Mouse (Mus musculus) small intestine, adult 2 months (tissue): ENCODE results near the gene Acot2.

Source experiments
- CTCF ChIP-seq: fragments of 200-500 bp; IDR thresholded peaks from 2 replicates; pipeline ENCODE4 v1.5.1; 2012; ENCODE audit warnings: low read depth, mild to moderate bottlenecking, control low read depth, inconsistent platforms, low read length, moderate library complexity, mixed read lengths; ENCODE audit not compliant: insufficient replicate concordance, insufficient read length; ENCODE audit errors: extremely low read depth
- POLR2A ChIP-seq: fragments of 200-500 bp; IDR thresholded peaks from 2 replicates; pipeline ENCODE4 v1.6.1; 2012; ENCODE audit warnings: low read depth, mild to moderate bottlenecking, control low read depth, inconsistent platforms, low read length, moderate library complexity

DNA sequence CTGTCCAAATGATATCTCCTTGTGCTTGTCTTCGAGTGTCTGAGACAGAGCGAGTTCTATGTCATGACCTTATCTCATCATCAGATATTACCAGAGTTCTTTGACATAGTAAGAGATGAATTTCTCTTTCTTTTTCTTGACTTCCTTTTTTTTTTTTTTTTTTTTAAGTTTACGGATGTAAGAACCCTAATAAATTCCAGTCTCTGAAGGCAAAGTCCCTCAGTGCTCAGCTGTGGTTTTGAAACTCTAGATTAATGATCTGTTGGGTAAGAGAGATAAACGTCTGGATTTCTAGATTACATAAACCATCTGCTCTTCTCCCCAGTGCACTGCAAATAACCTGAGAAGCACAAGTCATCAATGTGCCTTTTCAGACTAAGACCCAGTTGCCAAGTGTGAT lies 46.4 kb downstream of the Acot2 start:
- TF ChIP-seq POLR2A (no peak), CTCF (no peak)
